Mouse (Mus musculus): Measurements from ENCODE around the gene Cd63.

Gene Cd63

DNA sequence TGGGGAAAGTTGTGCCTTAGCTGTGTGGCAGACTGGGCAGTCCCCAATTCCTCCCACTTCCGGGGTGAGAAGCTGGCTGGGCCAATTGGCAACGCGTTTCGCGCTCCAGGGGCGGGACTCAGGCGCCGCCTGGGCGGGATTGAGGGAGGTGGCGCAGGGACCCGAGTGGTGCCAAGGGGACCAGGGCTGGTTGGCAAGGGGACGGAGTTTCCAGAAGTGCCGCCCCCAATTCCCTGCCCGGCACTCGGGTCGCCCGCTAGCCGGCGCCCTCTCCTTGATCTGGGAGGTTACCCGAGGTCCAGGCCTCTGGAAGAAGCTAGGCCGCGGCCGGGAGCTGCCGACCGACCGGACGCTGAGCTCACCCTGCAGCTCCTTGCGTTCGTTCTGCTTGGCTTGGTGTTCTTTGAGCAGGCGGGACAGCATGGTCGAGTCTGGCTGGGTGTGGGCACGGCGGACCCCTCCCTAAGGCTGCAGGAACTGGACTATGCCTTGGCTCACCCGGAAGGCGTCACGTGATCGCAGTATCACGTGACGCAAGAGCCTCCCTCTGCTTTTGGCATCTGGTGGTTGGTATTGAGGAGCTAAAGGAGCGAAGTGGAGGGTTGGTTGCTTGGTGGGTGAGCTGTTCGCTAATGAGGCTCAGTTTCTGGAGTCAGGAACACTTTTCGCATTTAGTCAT is 22.4 kb downstream of the Cd63 start:
- peak; percentile 82 for ATAC-seq (ENCODE audit: insufficient number of reproducible peaks, low FRiP score, low TSS enrichment)

DNA sequence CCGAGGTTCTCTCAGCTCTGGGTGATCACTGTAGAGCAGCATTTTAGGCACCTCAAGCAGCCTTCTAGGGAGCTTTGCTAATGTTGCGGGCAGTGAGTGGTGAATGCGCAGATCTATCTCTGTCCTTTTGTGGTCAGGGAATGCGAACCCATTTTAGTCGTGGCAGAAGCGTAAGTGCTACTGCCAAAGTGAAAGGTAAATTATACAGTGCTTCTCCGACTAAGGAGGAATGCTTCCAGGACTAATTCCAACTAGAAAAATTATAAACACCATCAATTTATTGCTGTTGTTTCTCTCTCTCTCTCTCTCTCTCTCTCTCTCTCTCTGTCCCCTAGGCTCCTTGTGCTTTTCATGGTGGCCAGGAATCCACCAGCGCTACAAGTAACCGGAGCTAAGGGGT is 23.1 kb downstream of the Cd63 start, which contains the start of gene Bloc1s1:
Bloc1s1 (minus strand) TSS at position 101 of the 400 bp plus-strand sequence.
- 0 out of 2 replicates have a peak, but pooled peaks have one; percentile 6 for ATAC-seq (ENCODE audit: insufficient number of reproducible peaks, low FRiP score, low TSS enrichment)

GRCm38 (mm10) chr10:128928356-128928755 is 27.6 kb downstream of the Cd63 start:
- ATAC-seq (ENCODE audit: insufficient number of reproducible peaks, low FRiP score, low TSS enrichment): no peak

DNA sequence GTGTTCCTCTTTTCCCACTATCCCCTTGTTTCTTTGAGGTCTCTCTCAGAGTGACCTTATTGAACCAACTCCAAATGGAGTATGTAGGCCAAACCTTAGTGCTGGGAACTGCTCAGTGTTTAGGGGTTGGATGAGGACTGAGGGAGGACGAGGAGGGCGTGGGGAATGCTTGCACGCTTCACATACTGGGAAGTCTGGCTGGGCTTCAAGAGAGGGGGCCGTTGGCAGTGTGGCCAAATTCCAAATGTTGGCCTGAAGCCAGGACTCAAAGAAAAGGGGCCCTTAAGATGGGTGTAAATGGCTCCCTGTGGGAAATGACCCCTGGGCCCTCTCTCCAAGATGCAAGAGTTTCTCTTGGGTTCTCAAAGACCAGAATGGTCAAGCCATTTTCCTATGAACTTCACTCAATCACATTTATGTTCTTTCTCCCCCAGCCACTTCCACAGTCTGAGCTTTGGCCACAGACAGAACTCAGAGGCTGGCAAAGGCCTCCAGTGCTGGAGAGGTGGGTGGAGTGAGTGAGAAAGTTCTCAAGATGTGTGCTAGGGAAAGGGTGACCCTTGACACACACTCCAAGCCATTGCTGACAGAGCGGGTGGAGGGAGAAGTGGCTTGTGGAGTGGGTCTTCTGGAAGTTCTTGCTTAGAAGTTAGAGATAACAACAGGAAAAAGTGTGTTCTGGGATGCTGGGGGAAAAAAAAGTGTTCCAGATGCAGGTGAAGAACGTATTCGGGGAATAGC is 29.0 kb downstream of the Cd63 start:
- ATAC-seq (ENCODE audit: insufficient number of reproducible peaks, low FRiP score, low TSS enrichment): no peak

DNA sequence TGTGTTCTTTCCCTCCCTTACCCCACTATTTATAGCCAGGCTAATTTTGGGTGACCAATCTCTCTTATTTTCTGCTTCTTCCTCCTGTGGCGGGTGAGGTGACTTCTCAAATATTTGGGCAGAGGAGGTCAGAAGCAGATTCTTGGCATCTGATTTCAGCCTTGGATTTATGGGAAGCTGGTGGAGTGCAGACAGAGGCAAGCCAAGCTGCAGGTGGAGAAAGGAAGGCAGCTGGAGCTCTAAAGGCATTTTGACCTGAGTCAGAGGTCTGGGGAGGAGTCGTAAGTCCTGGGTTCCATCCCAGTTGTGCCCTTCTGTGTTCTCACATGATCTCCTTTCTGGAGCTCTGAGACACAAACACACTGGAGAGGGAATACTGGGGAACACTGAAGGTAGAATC is 30.7 kb downstream of the Cd63 start:
- ATAC-seq (ENCODE audit: insufficient number of reproducible peaks, low FRiP score, low TSS enrichment): no peak

GRCm38 (mm10) chr10:128933574-128933973 is 32.8 kb downstream of the Cd63 start, which contains the start of gene Itga7:
Gene Itga7, plus strand, starts transcription at chr10:128933818.
- peak; percentile 57 for ATAC-seq (ENCODE audit: insufficient number of reproducible peaks, low FRiP score, low TSS enrichment)

DNA sequence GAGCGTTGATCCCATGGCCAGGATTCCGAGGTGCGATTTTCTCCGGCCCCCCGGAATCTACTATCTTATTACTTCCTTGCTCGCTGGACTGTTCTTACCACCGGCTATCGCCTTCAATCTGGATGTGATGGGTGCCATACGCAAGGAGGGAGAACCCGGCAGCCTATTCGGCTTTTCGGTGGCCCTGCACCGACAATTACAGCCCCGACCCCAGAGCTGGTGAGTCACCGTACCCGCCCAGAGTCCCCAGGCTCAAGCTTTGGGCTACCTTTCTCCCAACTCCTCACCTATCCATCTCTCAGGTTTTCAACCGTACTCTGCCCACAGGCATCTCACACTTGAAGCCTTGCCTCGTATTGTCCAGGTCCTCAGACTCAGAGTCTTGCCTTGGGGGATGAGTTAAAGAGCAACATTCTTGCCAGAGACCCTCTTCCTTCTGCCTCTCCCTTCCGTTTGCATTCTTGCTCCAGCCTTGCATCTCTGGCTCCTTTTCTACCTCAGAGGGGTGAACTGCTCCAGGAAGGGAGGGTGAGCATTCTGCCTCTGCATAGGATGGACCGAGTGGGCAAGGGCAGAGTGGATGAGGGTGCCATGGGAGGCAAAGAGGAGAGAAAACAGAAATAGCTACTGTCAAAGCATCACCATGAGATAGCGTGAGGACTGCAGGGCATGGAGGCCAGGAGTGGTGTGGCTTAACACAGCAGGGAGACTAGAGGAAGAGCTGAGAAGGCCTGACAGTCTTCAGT is 33.4 kb downstream of the Cd63 start:
- peak; percentile 19 for ATAC-seq (ENCODE audit: insufficient number of reproducible peaks, low FRiP score, low TSS enrichment)

DNA sequence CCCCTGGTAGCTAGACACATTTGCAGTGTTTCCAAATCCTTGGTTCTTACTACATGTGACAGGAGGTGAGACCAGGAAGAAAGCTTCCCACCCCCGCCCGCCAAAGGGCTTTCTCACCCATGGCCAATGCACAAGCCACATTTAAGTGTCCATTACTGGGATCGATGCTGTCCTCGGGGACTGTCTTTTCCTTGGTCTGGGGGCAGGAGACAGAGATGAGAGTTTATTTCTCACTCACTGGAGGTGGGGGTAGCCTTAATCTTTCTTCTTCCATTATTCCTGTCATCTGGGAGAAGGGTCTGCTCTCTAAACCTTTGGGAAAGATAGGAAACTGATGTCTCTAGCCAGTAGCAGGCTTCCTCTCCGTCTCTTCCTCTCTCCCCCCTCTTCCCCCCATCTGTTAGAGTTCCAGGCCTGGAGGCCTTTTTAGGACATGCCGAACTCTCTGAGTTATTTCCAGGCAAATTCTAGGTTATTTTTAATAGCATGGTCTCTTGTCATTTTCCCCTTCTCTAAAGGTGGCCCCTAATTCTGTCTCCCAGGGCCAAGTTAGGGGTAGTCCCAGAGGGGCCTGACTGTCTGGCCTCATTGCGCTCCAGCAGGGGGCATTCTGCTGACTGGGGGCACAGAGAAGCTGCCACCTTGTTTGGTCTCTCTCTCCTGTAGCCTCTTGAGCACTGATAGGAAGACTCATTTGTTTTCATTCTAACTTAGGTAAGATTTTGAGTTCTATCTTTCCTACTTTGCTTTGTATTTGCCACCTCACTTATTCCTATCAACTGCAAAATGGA is 34.4 kb downstream of the Cd63 start:
- ATAC-seq (ENCODE audit: insufficient number of reproducible peaks, low FRiP score, low TSS enrichment): no peak

GRCm38 (mm10) chr10:128935826-128936440 is 35.1 kb downstream of the Cd63 start:
- ATAC-seq (ENCODE audit: insufficient number of reproducible peaks, low FRiP score, low TSS enrichment): 0 out of 2 replicates have a peak, but pooled peaks have one; percentile 4

GRCm38 (mm10) chr10:128937756-128938390 is 37.1 kb downstream of the Cd63 start:
- ATAC-seq (ENCODE audit: insufficient number of reproducible peaks, low FRiP score, low TSS enrichment): no peak

DNA sequence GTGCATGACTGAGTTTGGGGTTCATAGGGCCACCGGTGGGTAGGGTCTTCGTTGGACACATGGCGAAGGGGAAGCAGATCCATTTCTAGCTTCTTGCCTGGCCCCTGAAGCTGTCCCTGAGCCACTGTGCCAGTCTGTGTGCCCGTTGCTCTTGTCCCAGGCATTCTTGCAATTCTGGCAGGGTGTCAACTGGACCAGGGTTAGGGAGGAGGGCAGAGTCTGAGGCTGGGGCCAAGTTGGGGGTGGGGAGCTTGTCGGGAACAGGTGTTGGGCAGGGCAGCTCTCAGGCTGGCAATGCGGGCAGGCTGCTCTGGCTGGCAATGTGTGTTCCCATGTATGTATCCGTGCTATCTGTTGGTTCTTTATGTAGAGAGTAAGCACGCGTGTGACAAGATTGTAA is 37.7 kb downstream of the Cd63 start:
- ATAC-seq (ENCODE audit: insufficient number of reproducible peaks, low FRiP score, low TSS enrichment): peak; percentile 69

- no peak for ATAC-seq (ENCODE audit: insufficient number of reproducible peaks, low FRiP score, low TSS enrichment)
These were observed 38.2 kb downstream of the Cd63 start for GRCm38 (mm10) chr10:128938974-128939373.

DNA sequence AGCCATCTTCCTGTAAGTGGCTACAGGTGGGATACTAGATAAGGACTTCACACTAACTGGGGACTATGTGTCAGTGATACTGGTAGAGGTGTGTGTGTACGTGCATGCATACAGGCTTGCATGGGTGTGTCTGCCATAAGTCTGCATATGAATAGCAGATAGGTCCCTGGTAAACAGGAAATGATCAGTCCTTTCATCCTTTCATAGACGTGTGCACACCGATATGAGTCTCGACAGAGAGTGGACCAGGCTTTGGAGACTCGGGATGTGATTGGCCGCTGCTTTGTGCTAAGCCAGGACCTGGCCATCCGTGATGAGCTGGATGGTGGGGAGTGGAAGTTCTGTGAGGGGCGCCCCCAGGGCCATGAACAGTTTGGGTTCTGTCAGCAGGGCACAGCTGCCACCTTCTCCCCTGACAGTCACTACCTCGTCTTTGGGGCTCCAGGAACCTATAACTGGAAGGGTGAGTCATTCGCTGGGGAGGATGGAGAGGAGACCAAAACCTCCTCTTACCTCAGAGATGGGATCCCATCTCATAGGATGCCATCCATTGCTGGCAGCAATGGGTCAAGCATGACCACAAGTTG is 39.8 kb downstream of the Cd63 start:
- no peak for ATAC-seq (ENCODE audit: insufficient number of reproducible peaks, low FRiP score, low TSS enrichment)

DNA sequence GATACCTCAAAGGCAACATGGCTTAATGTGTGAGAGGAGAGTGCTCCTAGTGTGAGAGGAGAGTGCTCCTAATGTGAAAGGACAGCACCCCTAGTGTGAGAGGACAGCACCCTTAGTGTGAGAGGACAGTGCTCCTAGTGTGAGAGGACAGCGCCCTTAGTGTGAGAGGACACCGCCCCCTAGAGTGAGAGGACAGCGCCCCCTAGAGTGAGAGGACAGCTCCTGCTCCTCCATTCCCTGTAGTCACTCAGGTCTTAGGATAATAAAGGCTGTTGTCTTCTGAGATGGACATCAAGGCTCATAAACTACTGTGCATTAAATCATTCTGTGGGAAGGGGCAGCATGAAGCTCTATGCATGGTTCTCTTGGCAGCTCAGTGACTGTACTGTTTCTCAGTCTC is 44.9 kb downstream of the Cd63 start:
- no peak for ATAC-seq (ENCODE audit: insufficient number of reproducible peaks, low FRiP score, low TSS enrichment)

- ATAC-seq (ENCODE audit: insufficient number of reproducible peaks, low FRiP score, low TSS enrichment): no peak
These were observed 46.7 kb downstream of the Cd63 start for GRCm38 (mm10) chr10:128947496-128947895.

- no peak for ATAC-seq (ENCODE audit: insufficient number of reproducible peaks, low FRiP score, low TSS enrichment)
These were observed 49.6 kb downstream of the Cd63 start for GRCm38 (mm10) chr10:128950208-128950887.

- no peak for ATAC-seq (ENCODE audit: insufficient number of reproducible peaks, low FRiP score, low TSS enrichment)
These were observed 57.6 kb downstream of the Cd63 start for GRCm38 (mm10) chr10:128958340-128958739.

DNA sequence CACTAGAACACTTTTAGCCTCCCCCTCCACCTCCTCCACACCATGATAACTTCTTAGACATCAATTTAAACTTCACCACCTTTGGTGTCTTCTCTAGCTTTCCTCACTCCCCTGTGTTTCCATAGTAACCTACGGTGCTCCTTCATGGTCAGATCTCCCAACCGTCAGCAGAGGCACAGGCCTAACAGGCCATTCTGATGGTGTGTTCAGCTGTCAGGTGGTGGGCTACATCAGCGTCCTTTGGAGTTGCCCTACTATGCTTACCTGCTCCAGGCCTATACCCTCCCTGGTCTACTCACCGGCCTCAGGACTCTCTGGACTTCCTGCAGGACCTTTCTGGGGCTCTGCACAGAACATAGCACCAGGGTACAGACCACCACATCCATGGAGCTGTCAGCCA is 59.4 kb downstream of the Cd63 start:
- no peak for ATAC-seq (ENCODE audit: insufficient number of reproducible peaks, low FRiP score, low TSS enrichment)

All from cerebellum, adult (tissue).